Mouse (Mus musculus) intestine, embryonic 14.5 days (tissue): Measurements from ENCODE around the gene Iffo2. TPM values are rescaled to one million over a fixed set of nuclear protein-coding genes. Genes with fewer than 3 reads are reported as not detected.

Experiments used
- ATAC-seq: fragments of 200-750 bp; cut with Nextera tagmentation; replicated peaks from 2 replicates; pipeline ENCODE4 v1.8.0; 2017; ENCODE audit warnings: low read depth, moderate number of reproducible peaks, moderate TSS enrichment, moderate library complexity; ENCODE audit not compliant: low FRiP score, low TSS enrichment
- DNase-seq: peaks from one replicate; pipeline ENCODE4 v3.0.0-alpha.2; 2018; ENCODE audit warnings: low spot score
- H3K27ac ChIP-seq: fragments of 300-500 bp; sonication (generic); 2 replicates; pipeline ENCODE4 v1.5.1; 2014; ENCODE audit warnings: low read depth, mild to moderate bottlenecking, control low read depth
- H3K27me3 ChIP-seq: fragments of 300-500 bp; sonication (generic); replicated peaks from 2 replicates; pipeline ENCODE4 v1.6.1; 2014; ENCODE audit warnings: low read length, control low read depth; ENCODE audit not compliant: control insufficient read depth, insufficient read depth
- H3K36me3 ChIP-seq: fragments of 300-500 bp; sonication (generic); 2 replicates; pipeline ENCODE4 v1.6.1; 2014; ENCODE audit warnings: low read length, control low read depth; ENCODE audit not compliant: control insufficient read depth, insufficient read depth
- H3K4me1 ChIP-seq: fragments of 300-500 bp; sonication (generic); replicated peaks from 2 replicates; pipeline ENCODE4 v1.6.1; 2014; ENCODE audit warnings: low read length, control low read depth, mixed read lengths; ENCODE audit not compliant: control insufficient read depth, insufficient read depth
- H3K4me2 ChIP-seq: fragments of 300-500 bp; sonication (generic); 2 replicates; pipeline ENCODE4 v1.6.1; 2014; ENCODE audit warnings: low read length
- H3K4me3 ChIP-seq: fragments of 300-500 bp; sonication (generic); 2 replicates; pipeline ENCODE4 v1.5.1; 2014; ENCODE audit warnings: low read depth, low read length, control low read depth, mixed read lengths
- H3K9ac ChIP-seq: fragments of 300-500 bp; sonication (generic); 2 replicates; pipeline ENCODE4 v1.6.1; 2014; ENCODE audit warnings: mild to moderate bottlenecking, low read length
- H3K9me3 ChIP-seq: fragments of 300-500 bp; sonication (generic); 2 replicates; pipeline ENCODE4 v1.6.1; 2016; ENCODE audit warnings: low read length, control low read depth; ENCODE audit not compliant: control insufficient read depth
- WGBS: fragments of 180-500 bp; shearing (Covaris S2); extraction: QIAGEN DNeasy Blood & Tissue Kit; methylation state at CpG from one replicate; pipeline ENCODE4 v1.1.7; 2014; 5-methylcytosine and 5-hydroxymethylcytosine counted together
- polyA plus RNA-seq: library from polyadenylated mRNA; unstranded; fragments of >200 nt; fragmentation: Nextera tagmentation; extraction: Ambion mirVana; gene quantifications from 2 replicates; pipeline ENCODE4 v1.2.1, GENCODE M21; 2014

Gene Iffo2
- polyA plus RNA-seq, 1 experiment from 2014 or later: 5.2 TPM

DNA sequence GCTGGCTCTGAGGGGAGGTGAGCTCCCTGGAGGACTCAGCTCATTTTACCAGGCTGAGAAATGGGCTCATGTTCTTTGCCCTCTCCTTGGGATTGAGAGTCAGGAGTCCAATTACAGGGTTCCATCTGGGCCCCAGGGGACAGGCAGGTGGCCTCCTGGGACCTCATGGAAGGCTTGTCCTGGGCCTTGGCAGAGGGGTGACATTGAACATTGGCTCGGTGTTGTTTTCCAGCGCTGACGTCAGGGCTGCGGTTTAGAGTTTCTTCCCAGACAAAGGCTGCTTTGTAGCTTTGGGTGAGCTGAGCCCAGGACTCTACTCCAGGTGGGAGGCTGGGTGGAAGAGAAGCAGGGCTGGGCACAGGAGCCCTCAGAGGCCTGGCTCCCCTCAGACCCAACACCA is 57.4 kb downstream of the Iffo2 start:
- Histone ChIP-seq H3K4me2 (no peak overlapping the region), H3K9ac (no peak overlapping the region), H3K36me3 (no peaks in the 10 kb centered on the region), H3K27ac (no peak overlapping the region), H3K9me3 (no peaks in the 10 kb centered on the region), H3K27me3 (no peaks in the 10 kb centered on the region), H3K4me3 (no peak overlapping the region), H3K4me1 (peaks cover 25% of the 10 kb centered on the region)
- 84% methylated on average over 4 of the region's 4 CpGs for WGBS
- DNase-seq: no peak
- no peak for ATAC-seq

DNA sequence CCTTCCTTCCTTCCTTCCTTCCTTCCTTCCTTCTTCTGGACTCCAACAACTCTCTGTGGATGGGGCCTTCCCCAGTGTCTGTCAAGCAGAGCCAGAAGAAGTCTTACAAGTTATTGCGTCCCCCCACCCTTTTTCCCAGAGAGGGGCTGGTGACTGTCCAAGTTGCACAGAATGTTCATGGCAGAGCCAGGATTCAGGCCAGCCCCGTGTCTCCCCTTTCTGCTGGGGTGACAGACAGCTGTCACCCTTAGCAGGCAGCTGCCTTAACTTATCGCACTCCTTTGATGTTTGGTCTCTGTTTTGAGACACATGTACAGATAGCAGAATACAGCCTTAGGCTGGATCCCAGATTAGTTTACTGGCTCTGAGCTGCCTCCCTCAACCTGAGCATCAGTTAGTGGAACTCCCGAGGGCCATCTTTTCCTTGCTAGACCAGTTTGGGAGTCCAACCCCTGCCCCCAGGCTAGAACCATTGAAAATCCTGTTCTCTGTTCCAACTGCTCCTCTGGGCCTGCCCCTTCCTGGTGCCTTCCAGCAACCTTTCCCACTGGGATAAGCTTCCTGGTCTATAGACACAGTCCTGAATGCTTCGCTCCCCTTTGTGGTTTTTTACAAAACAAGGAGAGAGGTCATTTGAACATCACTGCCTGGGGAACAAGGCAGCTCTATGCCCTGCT is 59.1 kb downstream of the Iffo2 start:
- ATAC-seq (no peak), DNase-seq (no peak)
- H3K9ac ChIP-seq: no peak overlapping the region
- H3K9me3 ChIP-seq: no peaks in the 10 kb centered on the region
- peaks cover 23% of the 10 kb centered on the region for H3K4me1 ChIP-seq
- H3K4me2 ChIP-seq: no peak overlapping the region
- H3K4me3 ChIP-seq: no peak overlapping the region
- no peaks in the 10 kb centered on the region for H3K36me3 ChIP-seq
- WGBS: 73% methylated on average over 5 of the region's 5 CpGs
- no peak overlapping the region for H3K27ac ChIP-seq
- no peaks in the 10 kb centered on the region for H3K27me3 ChIP-seq

GRCm38 (mm10) chr4:139590446-139590845 is 60.1 kb downstream of the Iffo2 start:
- no peak overlapping the region for H3K4me3 ChIP-seq
- H3K4me1 ChIP-seq: peaks cover 21% of the 10 kb centered on the region
- no peaks in the 10 kb centered on the region for H3K27me3 ChIP-seq
- no peak overlapping the region for H3K4me2 ChIP-seq
- WGBS: 46% methylated on average over 4 of the region's 4 CpGs
- no peak overlapping the region for H3K9ac ChIP-seq
- DNase-seq (no peak), ATAC-seq (no peak)
- no peak overlapping the region for H3K27ac ChIP-seq
- H3K36me3 ChIP-seq: no peaks in the 10 kb centered on the region
- H3K9me3 ChIP-seq: no peaks in the 10 kb centered on the region

GRCm38 (mm10) chr4:139592895-139593294 is 62.5 kb downstream of the Iffo2 start:
- Histone ChIP-seq H3K4me3 (no peak overlapping the region), H3K4me1 (peaks cover 37% of the 10 kb centered on the region), H3K27me3 (no peaks in the 10 kb centered on the region), H3K36me3 (no peaks in the 10 kb centered on the region), H3K27ac (no peak overlapping the region), H3K4me2 (no peak overlapping the region), H3K9me3 (no peaks in the 10 kb centered on the region), H3K9ac (no peak overlapping the region)
- 76% methylated on average over 7 of the region's 7 CpGs for WGBS
- DNase-seq: no peak
- ATAC-seq: no peak

DNA sequence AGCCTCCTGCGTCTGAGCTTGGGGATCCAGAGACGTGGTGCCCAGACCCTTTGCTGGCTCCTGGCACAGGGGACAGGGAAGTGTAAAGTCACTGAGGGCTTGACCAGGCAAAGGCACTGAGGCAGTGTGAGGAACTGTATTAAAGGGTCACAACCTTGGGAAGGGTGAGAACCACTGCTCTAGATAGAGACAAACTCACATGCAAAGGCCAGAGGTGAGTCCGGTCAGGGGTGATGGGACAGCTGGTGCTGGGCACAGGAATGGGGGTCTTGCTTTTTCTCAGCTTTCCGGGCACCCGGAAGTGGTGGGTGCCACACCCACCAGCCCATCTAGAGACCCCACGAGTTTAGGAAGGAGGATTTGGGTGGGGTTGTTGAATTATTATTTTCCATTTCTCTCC is 63.0 kb downstream of the Iffo2 start:
- no peak for ATAC-seq
- no peak for DNase-seq
- Histone ChIP-seq H3K4me1 (peaks cover 42% of the 10 kb centered on the region), H3K27ac (no peak overlapping the region), H3K27me3 (no peaks in the 10 kb centered on the region), H3K4me2 (no peak overlapping the region), H3K9me3 (no peaks in the 10 kb centered on the region), H3K4me3 (no peak overlapping the region), H3K9ac (no peak overlapping the region), H3K36me3 (no peaks in the 10 kb centered on the region)
- WGBS: 71% methylated on average over 6 of the region's 6 CpGs

- Histone ChIP-seq H3K27me3 (no peaks in the 10 kb centered on the region), H3K27ac (no peak overlapping the region), H3K4me1 (peaks cover 47% of the 10 kb centered on the region), H3K4me2 (no peak overlapping the region), H3K36me3 (no peaks in the 10 kb centered on the region), H3K9me3 (no peaks in the 10 kb centered on the region), H3K9ac (no peak overlapping the region), H3K4me3 (no peak overlapping the region)
- ATAC-seq (no peak), DNase-seq (no peak)
- 48% methylated on average over 3 of the region's 3 CpGs for WGBS
Measured at GRCm38 (mm10) chr4:139594062-139594461, 63.7 kb downstream of the Iffo2 start.

DNA sequence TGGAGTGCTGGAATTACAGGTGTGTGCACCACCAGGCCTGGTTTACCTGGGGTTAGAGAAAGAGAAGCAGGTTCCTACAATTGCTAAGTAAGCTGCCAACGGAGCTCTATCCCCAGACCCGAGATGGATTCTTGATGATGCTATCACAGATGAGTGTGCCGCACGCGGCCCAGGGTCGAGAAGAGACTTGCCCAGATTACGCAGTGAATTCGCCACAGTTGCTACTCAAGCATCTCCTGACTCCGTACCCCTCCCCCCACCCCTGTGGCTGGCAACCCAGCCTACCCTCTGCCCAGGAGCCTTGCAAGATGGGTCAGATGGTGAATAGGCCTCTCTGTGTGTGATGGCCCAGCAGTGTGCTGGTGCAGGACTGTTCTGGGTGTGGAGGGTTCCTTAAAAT is 66.4 kb downstream of the Iffo2 start:
- Histone ChIP-seq H3K9ac (no peak overlapping the region), H3K4me1 (peaks cover 58% of the 10 kb centered on the region), H3K4me3 (no peak overlapping the region), H3K27ac (no peak overlapping the region; the same call in 1 of the 2 replicates), H3K9me3 (no peaks in the 10 kb centered on the region), H3K4me2 (no peak overlapping the region), H3K27me3 (no peaks in the 10 kb centered on the region), H3K36me3 (no peaks in the 10 kb centered on the region)
- WGBS: 52% methylated on average over 9 of the region's 9 CpGs
- DNase-seq (no peak), ATAC-seq (no peak)

DNA sequence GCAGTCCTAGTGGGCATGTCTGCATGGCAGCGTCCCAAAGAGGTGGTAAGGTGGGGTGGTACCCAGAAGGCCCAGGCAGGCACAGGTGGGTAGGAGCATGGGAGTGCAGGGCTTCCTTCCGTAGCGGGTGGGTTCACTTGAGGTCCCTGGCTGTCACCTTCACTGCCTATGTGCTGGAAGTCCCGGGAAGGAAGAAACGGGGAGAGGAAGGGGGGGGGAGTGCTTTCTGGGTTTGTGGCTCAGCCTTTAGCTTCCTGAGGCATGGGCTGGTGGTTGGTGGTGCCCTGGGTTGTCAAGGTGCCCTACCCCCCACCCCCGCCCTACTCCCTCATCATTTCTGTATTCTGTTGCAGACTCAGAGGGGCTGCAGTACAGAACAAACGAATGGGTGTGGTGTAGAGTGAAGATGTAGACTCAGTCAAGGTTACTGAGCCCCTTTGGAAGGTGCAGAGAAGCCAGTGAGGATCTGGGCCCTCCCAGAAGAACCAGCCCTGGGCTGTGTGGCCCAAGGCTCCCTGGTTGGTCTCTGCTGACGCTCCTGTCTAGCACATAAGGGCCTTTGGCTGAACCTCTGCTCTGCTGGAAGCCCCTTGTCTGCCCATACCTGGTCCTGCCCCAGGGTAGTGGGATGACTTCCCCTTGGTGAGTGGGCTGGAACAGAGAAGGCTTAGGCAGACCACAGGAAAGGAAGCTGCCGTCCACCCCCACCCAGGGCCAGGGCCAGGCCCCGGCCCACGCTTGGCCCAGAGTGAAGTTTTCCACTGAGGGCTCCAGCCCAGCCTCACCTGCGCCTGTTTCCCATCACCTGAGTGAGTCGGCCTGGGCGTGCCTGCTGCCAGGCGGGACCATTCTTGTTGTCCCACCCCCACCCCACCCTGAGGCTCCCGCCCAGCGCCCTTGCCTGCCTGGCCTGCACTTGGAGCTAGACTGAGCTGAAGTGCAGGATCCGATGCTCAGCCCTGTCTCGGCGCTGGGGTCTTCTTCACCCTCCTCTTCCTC is 67.2 kb downstream of the Iffo2 start:
- Histone ChIP-seq H3K27me3 (no peaks in the 10 kb centered on the region), H3K9me3 (no peaks in the 10 kb centered on the region), H3K9ac (no peak overlapping the region; the same call in 1 of the 2 replicates), H3K4me2 (peak overlapping the region; percentile 35), H3K4me3 (no peak overlapping the region), H3K4me1 (peaks cover 66% of the 10 kb centered on the region), H3K27ac (peak overlapping the region; percentile 86), H3K36me3 (no peaks in the 10 kb centered on the region)
- WGBS: 38% methylated on average over 20 of the region's 20 CpGs
- no peak for ATAC-seq
- no peak for DNase-seq
